Mouse (Mus musculus) intestine, postnatal 0 days (tissue): ENCODE data around the gene Gm27029. TPM values are rescaled to one million over a fixed set of nuclear protein-coding genes. Genes with fewer than 3 reads are reported as not detected.
A peak's percentile ranks its signal among the peaks of the same experiment; 100 is the strongest.
"Not testable (repeated sequence)": the region's sequence is repeated elsewhere in the genome, so short reads cannot be mapped to it uniquely, and the experiment has no call there.

Experiments
- ATAC-seq: fragments of 200-750 bp; cut with Nextera tagmentation; 2 replicates; pipeline ENCODE4 v1.8.0; 2017; ENCODE audit warnings: mild to moderate bottlenecking, moderate TSS enrichment, moderate library complexity
- H3K27ac ChIP-seq: fragments of 300-500 bp; sonication (generic); 2 replicates; pipeline ENCODE4 v1.5.1; 2014; ENCODE audit warnings: mild to moderate bottlenecking, low read depth, low read length, moderate library complexity
- H3K27me3 ChIP-seq: fragments of 300-500 bp; sonication (generic); replicated peaks from 2 replicates; pipeline ENCODE4 v1.6.1; 2014; ENCODE audit warnings: low read length, mixed read lengths; ENCODE audit not compliant: control insufficient read depth, insufficient read depth
- H3K36me3 ChIP-seq: fragments of 300-500 bp; sonication (generic); 2 replicates; pipeline ENCODE4 v1.6.1; 2014; ENCODE audit warnings: mild to moderate bottlenecking, moderate library complexity; ENCODE audit not compliant: control insufficient read depth, insufficient read depth
- H3K4me1 ChIP-seq: fragments of 300-500 bp; sonication (generic); replicated peaks from 2 replicates; pipeline ENCODE4 v1.6.1; 2014; ENCODE audit warnings: antibody characterized with exemption, low read length, mixed read lengths; ENCODE audit not compliant: control insufficient read depth, insufficient read depth
- H3K4me2 ChIP-seq: fragments of 300-500 bp; sonication (generic); replicated peaks from 2 replicates; pipeline ENCODE4 v1.6.1; 2014; ENCODE audit warnings: low read depth, mild to moderate bottlenecking, moderate library complexity
- H3K4me3 ChIP-seq: fragments of 300-500 bp; sonication (generic); 2 replicates; pipeline ENCODE4 v1.5.1; 2014; ENCODE audit warnings: low read depth, low read length
- H3K9ac ChIP-seq: fragments of 300-500 bp; sonication (generic); 2 replicates; pipeline ENCODE4 v1.6.1; 2014; ENCODE audit warnings: mild to moderate bottlenecking, low read depth, low read length
- H3K9me3 ChIP-seq: fragments of 300-500 bp; sonication (generic); 2 replicates; pipeline ENCODE4 v1.6.1; 2016; ENCODE audit warnings: mixed run types; ENCODE audit not compliant: control insufficient read depth
- CTCF ChIP-seq: sonication (generic); IDR thresholded peaks from 2 replicates; pipeline ENCODE4 v1.5.1; 2016; ENCODE audit warnings: low read depth, mild to moderate bottlenecking, control low read depth, antibody characterized with exemption, moderate library complexity
- WGBS: fragments of 180-500 bp; shearing (Covaris S2); extraction: QIAGEN DNeasy Blood & Tissue Kit; methylation state at CpG from one replicate; pipeline ENCODE4 v1.1.7; 2014; 5-methylcytosine and 5-hydroxymethylcytosine counted together
- polyA plus RNA-seq: library from polyadenylated mRNA; unstranded; fragments of >200 nt; fragmentation: Nextera tagmentation; extraction: Ambion mirVana; gene quantifications from 2 replicates; pipeline ENCODE4 v1.2.1, GENCODE M21; 2015

Gene Gm27029
- 2.2 and 2.9 TPM in 2 replicates for polyA plus RNA-seq

- Histone ChIP-seq H3K9me3 (no peaks in the 10 kb centered on the region), H3K4me2 (peak within 1 kb of the TSS; percentile 82), H3K4me3 (peak within 1 kb of the TSS; percentile 79), H3K36me3 (peaks cover 3% of the 10 kb centered on the region), H3K27ac (peak within 1 kb of the TSS; percentile 88), H3K4me1 (0 out of 2 replicates have a peak, but pooled peaks cover 5% of the 10 kb centered on the region), H3K9ac (peak within 1 kb of the TSS; percentile 67), H3K27me3 (no peaks in the 10 kb centered on the region)
- ATAC-seq = peak; percentile 56
- no peak for TF ChIP-seq CTCF
- WGBS = 7% methylated on average over 23 of the region's 23 CpGs
Measured at GRCm38 (mm10) chr11:101424105-101424851, at the start of gene Gm27029. Gene Gm27029, minus strand, starts transcription at chr11:101424796.

GRCm38 (mm10) chr11:101474298-101474697 is 49.7 kb upstream of the Gm27029 start:
- H3K4me2 ChIP-seq = no peak overlapping the region
- H3K9me3 ChIP-seq = no peaks in the 10 kb centered on the region
- WGBS = 63% methylated on average over 5 of the region's 5 CpGs
- no peaks in the 10 kb centered on the region for H3K36me3 ChIP-seq
- no peak overlapping the region for H3K4me3 ChIP-seq
- H3K4me1 ChIP-seq = 0 out of 2 replicates have a peak, but pooled peaks cover 4% of the 10 kb centered on the region
- H3K27me3 ChIP-seq = no peaks in the 10 kb centered on the region
- H3K9ac ChIP-seq = no peak overlapping the region
- no peak overlapping the region for H3K27ac ChIP-seq
- no peak for TF ChIP-seq CTCF
- ATAC-seq = no peak

GRCm38 (mm10) chr11:101473686-101474085 is 49.1 kb upstream of the Gm27029 start:
- H3K36me3 ChIP-seq, H3K4me3 ChIP-seq, ATAC-seq, H3K4me2 ChIP-seq, H3K27ac ChIP-seq, H3K9me3 ChIP-seq, H3K9ac ChIP-seq, H3K27me3 ChIP-seq, H3K4me1 ChIP-seq: not testable (repeated sequence)
- whole genome bisulfite sequencing = 81% methylated on average over 1 of the region's 1 CpGs

- Histone ChIP-seq H3K27me3 (no peaks in the 10 kb centered on the region), H3K4me2 (no peak overlapping the region), H3K9me3 (no peaks in the 10 kb centered on the region), H3K4me1 (0 out of 2 replicates have a peak, but pooled peaks cover 4% of the 10 kb centered on the region), H3K4me3 (no peak overlapping the region), H3K36me3 (no peaks in the 10 kb centered on the region), H3K27ac (no peak overlapping the region), H3K9ac (no peak overlapping the region)
- 60% methylated on average over 7 of the region's 7 CpGs for WGBS
- TF ChIP-seq CTCF = no peak
- ATAC-seq = no peak
Measured at GRCm38 (mm10) chr11:101472336-101472735, 47.7 kb upstream of the Gm27029 start.

GRCm38 (mm10) chr11:101471926-101472325 is 47.3 kb upstream of the Gm27029 start:
- TF ChIP-seq CTCF = no peak
- no peak overlapping the region for H3K4me3 ChIP-seq
- WGBS = 84% methylated on average over 3 of the region's 3 CpGs
- no peaks in the 10 kb centered on the region for H3K36me3 ChIP-seq
- H3K4me2 ChIP-seq = no peak overlapping the region
- 0 out of 2 replicates have a peak, but pooled peaks cover 5% of the 10 kb centered on the region for H3K4me1 ChIP-seq
- H3K9ac ChIP-seq = no peak overlapping the region
- no peaks in the 10 kb centered on the region for H3K9me3 ChIP-seq
- H3K27ac ChIP-seq = no peak overlapping the region
- no peaks in the 10 kb centered on the region for H3K27me3 ChIP-seq
- ATAC-seq = no peak

- H3K9ac ChIP-seq = no peak overlapping the region
- WGBS = 55% methylated on average over 7 of the region's 7 CpGs
Measured at GRCm38 (mm10) chr11:101470206-101470605, 45.6 kb upstream of the Gm27029 start.

More at GRCm38 (mm10) chr11:101470206-101470605, 45.6 kb upstream of the Gm27029 start:
- ATAC-seq = no peak
- H3K27ac ChIP-seq = no peak overlapping the region
- TF ChIP-seq CTCF = no peak
- H3K36me3 ChIP-seq = no peaks in the 10 kb centered on the region
- no peaks in the 10 kb centered on the region for H3K9me3 ChIP-seq
- H3K4me3 ChIP-seq = no peak overlapping the region
- no peaks in the 10 kb centered on the region for H3K27me3 ChIP-seq
- H3K4me1 ChIP-seq = 0 out of 2 replicates have a peak, but pooled peaks cover 5% of the 10 kb centered on the region
- no peak overlapping the region for H3K4me2 ChIP-seq
